12 mouse cellular contexts compared by ENCODE assay signal in genomic region chr4:41705922-41706754, GRCm38 (mm10). TPM values are rescaled to one million over a fixed set of nuclear protein-coding genes. Genes with fewer than 3 reads are reported as not detected.
DNase-seq lines count a peak whose midpoint lies in the region; ATAC-seq lines count a peak whose summit lies in the region.
"Had no signal": no experiment of that assay in that cellular context is flagged by ENCODE, and none has a peak within 500 bp of the region (broad histone marks: within the 10 kb centered on the region; RNA-seq: fewer than 3 reads in every experiment).

No protein-coding gene starts in this region.

- no peak overlapping the region for H3K27ac ChIP-seq in heart, embryonic 14.5 days (replicated peaks in 1 of 2; ENCODE audit: control insufficient read depth in 1 of 2, insufficient read depth in 1 of 2, low read depth in 2 of 2, low read length in 2 of 2)
- H3K27ac ChIP-seq in embryonic facial prominence, embryonic 15.5 days (replicated peaks) = peak overlapping the region; percentile 44; the same call in 1 of the 2 replicates
- no peak overlapping the region for H3K27ac ChIP-seq in midbrain, embryonic 11.5 days (ENCODE audit: low read depth, low read length)

- peaks cover 8 to 14% of the 10 kb centered on the region in 2 experiments for H3K4me1 ChIP-seq in heart, embryonic 14.5 days (ENCODE audit: control insufficient read depth in 2 of 2, insufficient read depth in 2 of 2, low read length in 2 of 2)
- H3K4me1 ChIP-seq in embryonic facial prominence, embryonic 15.5 days = peaks cover 42% of the 10 kb centered on the region
- peaks cover 20% of the 10 kb centered on the region for H3K4me1 ChIP-seq in midbrain, embryonic 11.5 days (ENCODE audit: control insufficient read depth, insufficient read depth, low read length)

- H3K4me3 ChIP-seq in heart, embryonic 14.5 days (ENCODE audit: control insufficient read depth in 1 of 2, insufficient read depth in 1 of 2, low read depth in 1 of 2, low read length in 2 of 2) = no peak overlapping the region
- no peak overlapping the region for H3K4me3 ChIP-seq in embryonic facial prominence, embryonic 15.5 days (replicated peaks)
- H3K4me3 ChIP-seq in midbrain, embryonic 11.5 days (ENCODE audit: low read depth, low read length) = no peak overlapping the region

- no peak for ATAC-seq in heart, embryonic 14.5 days (ENCODE audit: insufficient number of reproducible peaks, insufficient read depth, low FRiP score, low read depth)
- no peak for ATAC-seq in embryonic facial prominence, embryonic 15.5 days (ENCODE audit: insufficient number of reproducible peaks, low FRiP score, low TSS enrichment, low read depth)
- peak; percentile 36; the same call in 1 of the 2 replicates for ATAC-seq in midbrain, embryonic 11.5 days (ENCODE audit: low FRiP score)
- no peak for ATAC-seq in CD4-positive, CD25-positive, alpha-beta regulatory T cell, adult 4 months

- H3K36me3 ChIP-seq in heart, embryonic 14.5 days (ENCODE audit: control insufficient read depth, insufficient read depth, low read length) = peaks cover 5% of the 10 kb centered on the region
- H3K36me3 ChIP-seq in embryonic facial prominence, embryonic 15.5 days = no peaks in the 10 kb centered on the region
- no peaks in the 10 kb centered on the region for H3K36me3 ChIP-seq in midbrain, embryonic 11.5 days (ENCODE audit: control insufficient read depth, insufficient read depth, low read length)

- H3K9ac ChIP-seq in heart, embryonic 14.5 days (ENCODE audit: low read length) = no peak overlapping the region
- no peak overlapping the region for H3K9ac ChIP-seq in embryonic facial prominence, embryonic 15.5 days
- no peak overlapping the region for H3K9ac ChIP-seq in midbrain, embryonic 11.5 days (ENCODE audit: low read length)

- DNase-seq in heart, adult 11 months = no peak
- DNase-seq in ES-CJ7 (ENCODE audit: low read depth, low spot score) (peak; percentile 52), adipocyte (ENCODE audit: low spot score) (no peak)
- peak; percentile 87 for DNase-seq in midbrain, embryonic 11.5 days (ENCODE audit: low spot score, missing footprints)
- DNase-seq in ovary, postnatal 14 days (ENCODE audit: low spot score) = no peak

- peaks cover 11% of the 10 kb centered on the region for H3K27me3 ChIP-seq in heart, embryonic 14.5 days (ENCODE audit: control insufficient read depth, insufficient read depth, low read length)
- H3K27me3 ChIP-seq in embryonic facial prominence, embryonic 15.5 days = peaks cover 10% of the 10 kb centered on the region; the same call in 1 of the 2 replicates
- H3K27me3 ChIP-seq in midbrain, embryonic 11.5 days (ENCODE audit: control insufficient read depth, insufficient read depth, low read length) = peaks cover 2% of the 10 kb centered on the region; the same call in 1 of the 2 replicates

- H3K4me2 ChIP-seq in heart, embryonic 14.5 days (ENCODE audit: low read length) = peak overlapping the region; percentile 41; the same call in 1 of the 2 replicates
- 0 out of 2 replicates have a peak overlapping the region, but pooled peaks have one; percentile 1 for H3K4me2 ChIP-seq in embryonic facial prominence, embryonic 15.5 days (replicated peaks)
- H3K4me2 ChIP-seq in midbrain, embryonic 11.5 days = no peak overlapping the region

- 47% methylated on average over 19 of the region's 19 CpGs for WGBS in heart, embryonic 14.5 days
- 44% methylated on average over 19 of the region's 19 CpGs for WGBS in embryonic facial prominence, embryonic 15.5 days
- 74% methylated on average over 19 of the region's 19 CpGs for WGBS in midbrain, embryonic 11.5 days

- H3K9me3 ChIP-seq in heart, embryonic 14.5 days (ENCODE audit: control insufficient read depth, low read length) = no peaks in the 10 kb centered on the region
- H3K9me3 ChIP-seq in embryonic facial prominence, embryonic 15.5 days (replicated peaks) = no peaks in the 10 kb centered on the region
- H3K9me3 ChIP-seq in midbrain, embryonic 11.5 days (ENCODE audit: control insufficient read depth, low read length) = no peaks in the 10 kb centered on the region
- H3K9me3 ChIP-seq: G1E had no signal

RNA-seq across cellular contexts. Expression of gene Il11ra1, which starts 6.3 kb away (rescaled TPM):
- 120 and 136 TPM in 2 replicates for polyA plus RNA-seq in heart, embryonic 14.5 days (2014; fragmentation: Nextera tagmentation; extraction: Ambion mirVana)
- 407 and 429 TPM in 2 replicates for polyA plus RNA-seq in embryonic facial prominence, embryonic 15.5 days (2015; fragmentation: Nextera tagmentation; extraction: Ambion mirVana)
- 55.2 and 57.9 TPM in 2 replicates for polyA plus RNA-seq in midbrain, embryonic 11.5 days (2014; fragmentation: Nextera tagmentation; extraction: Ambion mirVana)
- polyA plus RNA-seq in CD4-positive, CD25-positive, alpha-beta regulatory T cell, adult 4 months (2017; shearing (Covaris generic)) = 10 to 100 TPM in 1 of 2 experiments, 1 to 10 TPM in 1; 10.0 to 14.0 TPM

RNA-seq across cellular contexts. Expression of gene Rpp25l, which starts 7.2 kb away (rescaled TPM):
- polyA plus RNA-seq in heart, embryonic 14.5 days (2014; fragmentation: Nextera tagmentation; extraction: Ambion mirVana) = 47.1 and 48.6 TPM in 2 replicates
- 70.0 and 79.8 TPM in 2 replicates for polyA plus RNA-seq in embryonic facial prominence, embryonic 15.5 days (2015; fragmentation: Nextera tagmentation; extraction: Ambion mirVana)
- polyA plus RNA-seq in midbrain, embryonic 11.5 days (2014; fragmentation: Nextera tagmentation; extraction: Ambion mirVana) = 69.3 and 85.9 TPM in 2 replicates
- 10 to 100 TPM; 57.2 to 58.2 TPM for polyA plus RNA-seq in CD4-positive, CD25-positive, alpha-beta regulatory T cell, adult 4 months (2017; shearing (Covaris generic))

RNA-seq across cellular contexts. Expression of gene Cntfr, which starts 9.2 kb away (rescaled TPM):
- 1.2 and 2.8 TPM in 2 replicates for polyA plus RNA-seq in heart, embryonic 14.5 days (2014; fragmentation: Nextera tagmentation; extraction: Ambion mirVana)
- polyA plus RNA-seq in embryonic facial prominence, embryonic 15.5 days (2015; fragmentation: Nextera tagmentation; extraction: Ambion mirVana) = 16.2 and 19.0 TPM in 2 replicates
- 25.7 and 33.8 TPM in 2 replicates for polyA plus RNA-seq in midbrain, embryonic 11.5 days (2014; fragmentation: Nextera tagmentation; extraction: Ambion mirVana)
- not detected for polyA plus RNA-seq in CD4-positive, CD25-positive, alpha-beta regulatory T cell, adult 4 months (2017; shearing (Covaris generic))

RNA-seq across cellular contexts. Expression of gene Dctn3, which starts 16.8 kb away (rescaled TPM):
- 122 and 134 TPM in 2 replicates for polyA plus RNA-seq in heart, embryonic 14.5 days (2014; fragmentation: Nextera tagmentation; extraction: Ambion mirVana)
- polyA plus RNA-seq in embryonic facial prominence, embryonic 15.5 days (2015; fragmentation: Nextera tagmentation; extraction: Ambion mirVana) = 139 and 146 TPM in 2 replicates
- polyA plus RNA-seq in midbrain, embryonic 11.5 days (2014; fragmentation: Nextera tagmentation; extraction: Ambion mirVana) = 154 and 155 TPM in 2 replicates
- 10 to 100 TPM; 91.6 to 93.7 TPM for polyA plus RNA-seq in CD4-positive, CD25-positive, alpha-beta regulatory T cell, adult 4 months (2017; shearing (Covaris generic))

RNA-seq across cellular contexts. Expression of gene Arid3c, which starts 24.8 kb away (rescaled TPM):
- not detected in 2 replicates for polyA plus RNA-seq in heart, embryonic 14.5 days (2014; fragmentation: Nextera tagmentation; extraction: Ambion mirVana)
- 0.12 and 0.16 TPM in 2 replicates for polyA plus RNA-seq in embryonic facial prominence, embryonic 15.5 days (2015; fragmentation: Nextera tagmentation; extraction: Ambion mirVana)
- polyA plus RNA-seq in midbrain, embryonic 11.5 days (2014; fragmentation: Nextera tagmentation; extraction: Ambion mirVana) = 0.72 and 1.8 TPM in 2 replicates
- not detected for polyA plus RNA-seq in CD4-positive, CD25-positive, alpha-beta regulatory T cell, adult 4 months (2017; shearing (Covaris generic))
- polyA plus RNA-seq: adrenal gland, adult 2 months; G1E; intestine, embryonic 16.5 days; limb, embryonic 11.5 days had no signal

Comparison
In these comparisons a context has a peak if more than half of its experiments do, and no peak if none do; other contexts are left out.
1. DNase-seq: peak in ES-CJ7 (single experiment) and midbrain, embryonic 11.5 days (single experiment); none in heart, adult 11 months (single experiment), adipocyte (single experiment) and ovary, postnatal 14 days (single experiment).